Mouse (Mus musculus) macrophage (primary cell): ENCODE data around the gene Kifc3. TPM values are rescaled to one million over a fixed set of nuclear protein-coding genes. Genes with fewer than 3 reads are reported as not detected.

ENCODE experiments used
- H3K27ac ChIP-seq: fragments of 350-480 bp; formaldehyde crosslinking; 2 replicates; pipeline ENCODE4 v1.9.0; 2021
- H3K36me3 ChIP-seq: fragments of 350-480 bp; formaldehyde crosslinking; 2 replicates; pipeline ENCODE4 v1.9.0; 2021; ENCODE audit errors: inconsistent target
- H3K4me3 ChIP-seq: fragments of 350-480 bp; formaldehyde crosslinking; 2 replicates; pipeline ENCODE4 v1.9.0; 2021; ENCODE audit errors: inconsistent target
- H3K79me2 ChIP-seq: fragments of 350-480 bp; formaldehyde crosslinking; 2 replicates; pipeline ENCODE4 v1.9.0; 2021; ENCODE audit errors: inconsistent target
- WGBS: methylation state at CpG from one replicate; pipeline ENCODE4 v1.1.7; 2026; ENCODE audit warnings: inconsistent platforms; ENCODE audit not compliant: missing documents; 5-methylcytosine and 5-hydroxymethylcytosine counted together
- polyA plus RNA-seq: library from polyadenylated mRNA; stranded (reverse); fragments of 250-400 nt; gene quantifications from 3 replicates; pipeline ENCODE4 v1.2.4, GENCODE M21; 2018; ENCODE audit warnings: inconsistent platforms

Gene Kifc3
- polyA plus RNA-seq, 1 experiment from 2014 or later, result 5.6 TPM

- Histone ChIP-seq H3K27ac (no peak overlapping the region), H3K79me2 (no peaks in the 10 kb centered on the region), H3K4me3 (no peak overlapping the region), H3K36me3 (no peaks in the 10 kb centered on the region)
- 66% methylated on average over 4 of the region's 4 CpGs for WGBS
These were observed 89.5 kb downstream of the Kifc3 start for GRCm38 (mm10) chr8:95113108-95113507.

- WGBS, result 90% methylated on average over 3 of the region's 3 CpGs
- H3K79me2 ChIP-seq, result no peaks in the 10 kb centered on the region
- no peaks in the 10 kb centered on the region for H3K36me3 ChIP-seq
- no peak overlapping the region for H3K4me3 ChIP-seq
- H3K27ac ChIP-seq, result no peak overlapping the region
These were observed 90.0 kb downstream of the Kifc3 start for GRCm38 (mm10) chr8:95112594-95112993.

GRCm38 (mm10) chr8:95107306-95107705, 95.3 kb downstream of the Kifc3 start:
- WGBS, result 48% methylated on average over 13 of the region's 13 CpGs
- no peak overlapping the region for H3K4me3 ChIP-seq

GRCm38 (mm10) chr8:95101972-95102371, 100.6 kb downstream of the Kifc3 start:
- no peak overlapping the region for H3K27ac ChIP-seq
- WGBS, result 76% methylated on average over 4 of the region's 4 CpGs
- no peak overlapping the region for H3K4me3 ChIP-seq
- H3K36me3 ChIP-seq, result peaks cover 18% of the 10 kb centered on the region; the same call in 1 of the 2 replicates
- no peaks in the 10 kb centered on the region for H3K79me2 ChIP-seq

More at GRCm38 (mm10) chr8:95107306-95107705, 95.3 kb downstream of the Kifc3 start:
- Histone ChIP-seq H3K36me3 (no peaks in the 10 kb centered on the region; the same call in 1 of the 2 replicates), H3K27ac (no peak overlapping the region), H3K79me2 (no peaks in the 10 kb centered on the region)

- WGBS, result 37% methylated on average over 5 of the region's 5 CpGs
- peaks cover 29% of the 10 kb centered on the region; the same call in 1 of the 2 replicates for H3K36me3 ChIP-seq
- no peak overlapping the region for H3K4me3 ChIP-seq
- no peak overlapping the region for H3K27ac ChIP-seq
- no peaks in the 10 kb centered on the region for H3K79me2 ChIP-seq
These were observed 103.6 kb downstream of the Kifc3 start for GRCm38 (mm10) chr8:95099009-95099408.

- no peaks in the 10 kb centered on the region for H3K79me2 ChIP-seq
- WGBS, result 95% methylated on average over 4 of the region's 4 CpGs
- H3K36me3 ChIP-seq, result peaks cover 24% of the 10 kb centered on the region; the same call in 1 of the 2 replicates
- H3K4me3 ChIP-seq, result no peak overlapping the region
- no peak overlapping the region for H3K27ac ChIP-seq
These were observed 109.0 kb downstream of the Kifc3 start for GRCm38 (mm10) chr8:95093574-95093973.

- H3K27ac ChIP-seq, result no peak overlapping the region
- H3K36me3 ChIP-seq, result peaks cover 4% of the 10 kb centered on the region; the same call in 1 of the 2 replicates
- no peak overlapping the region for H3K4me3 ChIP-seq
- 93% methylated on average over 7 of the region's 7 CpGs for WGBS
- no peaks in the 10 kb centered on the region for H3K79me2 ChIP-seq
These were observed 117.0 kb downstream of the Kifc3 start for GRCm38 (mm10) chr8:95085432-95086141.

- 94% methylated on average over 10 of the region's 10 CpGs for WGBS
These were observed 117.7 kb downstream of the Kifc3 start for GRCm38 (mm10) chr8:95084744-95085431.

GRCm38 (mm10) chr8:95084261-95084660, 118.4 kb downstream of the Kifc3 start:
- peaks cover 4% of the 10 kb centered on the region; the same call in 1 of the 2 replicates for H3K36me3 ChIP-seq
- H3K79me2 ChIP-seq, result no peaks in the 10 kb centered on the region
- 84% methylated on average over 4 of the region's 4 CpGs for WGBS
- no peak overlapping the region for H3K27ac ChIP-seq
- H3K4me3 ChIP-seq, result no peak overlapping the region

More at GRCm38 (mm10) chr8:95084744-95085431, 117.7 kb downstream of the Kifc3 start:
- Histone ChIP-seq H3K36me3 (peaks cover 4% of the 10 kb centered on the region; the same call in 1 of the 2 replicates), H3K4me3 (no peak overlapping the region), H3K27ac (no peak overlapping the region), H3K79me2 (no peaks in the 10 kb centered on the region)

GRCm38 (mm10) chr8:95081650-95082049, 121.0 kb downstream of the Kifc3 start:
- WGBS, result 9% methylated on average over 11 of the region's 11 CpGs
- Histone ChIP-seq H3K4me3 (peak overlapping the region; percentile 79), H3K27ac (peak overlapping the region; percentile 75), H3K36me3 (peaks cover 4% of the 10 kb centered on the region; the same call in 1 of the 2 replicates), H3K79me2 (no peaks in the 10 kb centered on the region)

GRCm38 (mm10) chr8:95080381-95081341, 122.0 kb downstream of the Kifc3 start, which contains the start of gene Katnb1:
TSS of gene Katnb1 (plus strand) at chr8:95081186.
- Histone ChIP-seq H3K36me3 (peaks cover 4% of the 10 kb centered on the region; the same call in 1 of the 2 replicates), H3K79me2 (no peaks in the 10 kb centered on the region)

GRCm38 (mm10) chr8:95079305-95079704, 123.3 kb downstream of the Kifc3 start:
- H3K36me3 ChIP-seq, result no peaks in the 10 kb centered on the region
- no peak overlapping the region for H3K27ac ChIP-seq
- no peaks in the 10 kb centered on the region for H3K79me2 ChIP-seq
- H3K4me3 ChIP-seq, result no peak overlapping the region
- WGBS, result 88% methylated on average over 3 of the region's 4 CpGs

More at GRCm38 (mm10) chr8:95080381-95081341, 122.0 kb downstream of the Kifc3 start, which contains the start of gene Katnb1:
- H3K27ac ChIP-seq, result peak within 1 kb of the TSS; percentile 75
- WGBS, result under 1% methylated on average over 47 of the region's 47 CpGs
- peak within 1 kb of the TSS; percentile 79 for H3K4me3 ChIP-seq

GRCm38 (mm10) chr8:95078055-95078454, 124.6 kb downstream of the Kifc3 start:
- Histone ChIP-seq H3K36me3 (no peaks in the 10 kb centered on the region), H3K4me3 (no peak overlapping the region)

GRCm38 (mm10) chr8:95076151-95076550, 126.5 kb downstream of the Kifc3 start:
- no peak overlapping the region for H3K4me3 ChIP-seq
- 84% methylated on average over 15 of the region's 17 CpGs for WGBS
- H3K36me3 ChIP-seq, result no peaks in the 10 kb centered on the region
- H3K27ac ChIP-seq, result no peak overlapping the region
- no peaks in the 10 kb centered on the region for H3K79me2 ChIP-seq

More at GRCm38 (mm10) chr8:95078055-95078454, 124.6 kb downstream of the Kifc3 start:
- Histone ChIP-seq H3K79me2 (no peaks in the 10 kb centered on the region), H3K27ac (no peak overlapping the region)
- WGBS, result 89% methylated on average over 3 of the region's 3 CpGs
